Mouse (Mus musculus) cerebral cortex, adult 2 months (tissue): ENCODE results near the gene Smcp.

Experiments used
- WGBS: fragments of 180-500 bp; shearing (Covaris S2); methylation state at CpG from one replicate; pipeline ENCODE4 v1.1.7; 2018; 5-methylcytosine and 5-hydroxymethylcytosine counted together

Smcp gene

DNA sequence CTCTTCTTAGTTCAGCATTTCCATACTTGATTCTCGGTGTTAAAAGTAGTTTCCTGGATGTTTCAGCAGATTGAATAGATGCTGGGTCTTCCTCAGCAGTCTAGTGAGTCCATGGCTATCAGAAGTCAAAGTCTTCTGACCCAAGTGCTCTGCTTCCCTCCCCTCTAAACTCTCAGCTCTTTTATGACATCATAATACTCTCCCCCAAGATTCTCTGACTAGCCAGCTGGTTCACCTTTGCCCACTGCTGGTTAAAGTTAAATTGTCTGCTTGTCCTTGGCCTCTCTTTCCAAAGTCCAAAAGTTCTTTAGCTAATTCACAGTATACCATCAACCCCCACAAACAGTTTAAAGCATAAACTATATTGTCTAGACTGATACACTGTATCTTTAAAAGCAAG lies at the start of gene Smcp:
Smcp (minus strand) TSS at position 140 of the 400 bp plus-strand sequence.
- 63% methylated on average over 1 of the region's 1 CpGs for WGBS

DNA sequence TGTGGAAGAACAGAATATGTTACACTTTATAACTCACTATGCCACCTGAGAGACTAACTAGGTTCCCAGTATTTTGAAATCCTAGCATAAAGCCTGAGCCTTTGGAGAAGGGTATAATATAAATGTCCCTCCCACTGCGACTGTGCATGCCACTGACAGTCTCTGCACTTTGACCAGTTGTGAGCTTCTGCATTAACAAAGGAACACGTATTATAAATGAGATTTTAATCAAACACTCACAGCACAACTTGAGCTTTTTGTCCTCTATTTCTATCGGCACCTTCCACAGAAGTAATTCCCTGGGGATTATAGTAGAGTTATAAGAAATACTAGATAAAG lies 49.8 kb upstream of the Smcp start:
- 71% methylated on average over 3 of the region's 3 CpGs for WGBS

DNA sequence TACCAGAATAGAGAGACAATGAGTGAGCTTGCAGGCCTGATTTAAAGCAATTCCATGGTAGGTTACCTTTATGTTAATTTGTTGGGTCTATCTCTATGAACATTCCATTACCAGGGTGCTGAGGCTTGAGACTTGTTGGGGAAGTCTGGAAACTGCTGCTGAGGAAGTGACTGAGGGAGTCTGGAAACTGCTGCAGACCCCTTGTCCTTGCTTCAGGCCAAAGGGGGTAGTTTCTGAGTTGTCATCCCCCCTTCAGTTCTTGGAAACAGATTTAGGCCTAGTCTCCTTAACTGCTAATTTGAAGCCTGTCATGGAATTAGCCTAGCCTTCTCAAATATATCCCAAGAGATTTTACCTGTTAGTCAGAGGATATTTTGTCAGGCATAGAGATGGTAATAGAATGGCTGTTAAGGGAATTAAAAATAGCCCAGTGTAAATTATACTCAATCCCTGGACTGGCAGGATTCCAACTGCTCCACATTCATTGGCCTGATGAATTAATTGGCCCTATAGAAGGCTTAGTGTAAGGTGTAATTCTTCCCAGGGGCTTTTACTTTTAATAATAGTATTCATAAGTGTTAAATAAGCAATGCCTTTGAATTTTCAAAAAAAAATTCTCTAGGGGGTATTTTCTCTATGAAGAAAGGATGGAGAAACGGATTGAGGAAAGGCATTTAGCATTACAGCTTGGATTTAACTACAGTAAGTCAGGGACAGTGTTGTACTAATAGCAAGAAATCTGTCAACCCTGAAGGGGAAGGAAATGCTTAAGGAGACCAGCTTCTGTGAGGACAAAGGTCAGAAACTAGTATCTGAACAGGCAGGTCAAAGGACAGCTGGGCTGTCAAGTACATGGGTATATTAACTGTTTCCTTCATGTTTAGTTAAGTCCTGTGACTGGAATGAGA lies 49.2 kb upstream of the Smcp start:
- 33% methylated on average over 1 of the region's 1 CpGs for WGBS

DNA sequence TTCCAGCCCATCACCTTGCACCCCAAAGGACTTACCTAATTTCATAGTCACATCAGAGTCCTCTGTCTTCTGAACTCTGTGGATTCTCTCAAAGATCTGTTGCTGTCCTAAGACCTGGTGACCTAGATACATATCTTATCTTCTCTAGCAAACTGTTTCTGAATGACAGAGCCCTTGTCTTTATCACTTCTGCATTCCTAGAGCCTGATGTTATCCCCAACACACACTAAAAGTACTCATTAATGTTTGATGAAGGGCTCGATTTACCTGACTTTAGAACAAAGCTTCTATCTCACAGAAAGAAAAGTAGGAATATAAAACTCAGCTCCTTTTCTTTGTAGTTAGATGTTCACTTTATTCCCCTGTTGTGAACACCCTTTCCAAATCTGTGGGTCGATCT lies 32.8 kb upstream of the Smcp start, which contains the start of gene Lce6a:
Lce6a (minus strand) TSS at position 101 of the 400 bp plus-strand sequence.
- 80% methylated on average over 2 of the region's 2 CpGs for WGBS

DNA sequence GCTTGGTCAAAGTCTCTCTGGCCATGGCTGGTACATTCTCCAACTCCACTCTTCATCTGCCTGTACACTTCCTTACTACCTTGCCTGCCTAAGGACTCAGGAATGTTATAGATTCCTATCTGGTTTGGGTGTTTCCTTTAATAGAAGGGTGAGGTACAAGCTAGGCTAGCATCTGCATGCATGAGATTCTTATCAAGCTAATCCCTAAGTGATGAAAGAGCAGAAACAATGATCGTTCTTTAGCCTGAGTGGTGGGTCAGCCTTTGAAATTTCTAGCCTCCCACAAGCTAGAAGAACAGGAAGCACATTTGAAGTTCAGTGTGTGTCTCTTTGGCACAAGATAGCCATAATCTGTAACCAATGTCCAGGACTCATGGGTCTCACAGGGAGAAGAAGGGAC lies 21.0 kb upstream of the Smcp start:
- 81% methylated on average over 1 of the region's 1 CpGs for WGBS

DNA sequence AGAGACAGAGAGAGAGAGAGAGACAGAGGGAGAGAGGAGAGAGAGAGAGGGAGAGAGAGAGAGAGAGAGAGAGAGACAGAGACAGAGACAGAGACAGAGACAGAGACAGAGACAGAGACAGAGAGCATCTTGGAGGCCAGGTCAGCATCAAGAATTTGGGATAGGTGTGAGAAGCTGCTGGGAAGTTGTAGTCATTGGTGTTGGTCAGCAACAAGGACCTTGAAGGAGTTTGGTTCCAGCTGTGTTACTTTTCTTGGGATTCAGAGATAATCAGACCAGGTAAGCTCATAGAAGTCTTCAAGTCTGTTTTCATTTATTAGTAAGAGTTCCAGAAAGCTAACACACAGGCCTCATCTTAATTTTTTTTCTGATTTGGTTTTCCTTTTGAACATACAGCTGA lies 18.6 kb upstream of the Smcp start, which contains the start of gene 2210017I01Rik:
2210017I01Rik (minus strand) TSS at position 101 of the 400 bp plus-strand sequence.

DNA sequence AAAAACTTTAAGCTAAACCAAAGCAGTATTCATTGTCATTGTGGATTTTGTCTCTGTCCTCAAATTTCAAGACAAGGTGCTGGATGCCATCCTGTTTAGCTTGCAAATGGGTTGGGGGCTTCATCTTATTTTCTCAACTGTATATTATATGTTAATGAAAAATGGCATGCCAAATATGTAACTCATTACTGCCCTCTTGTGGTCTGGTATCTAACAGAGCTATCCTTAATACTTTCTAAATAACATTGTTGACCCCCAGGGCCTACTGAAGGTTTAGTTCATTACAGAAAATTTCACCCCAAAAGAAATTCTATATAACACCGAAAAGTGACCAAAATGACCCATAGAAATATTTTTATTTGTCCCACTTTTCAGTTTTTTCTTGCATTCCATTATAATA lies 13.4 kb upstream of the Smcp start:
- WGBS, result 68% methylated on average over 1 of the region's 1 CpGs

DNA sequence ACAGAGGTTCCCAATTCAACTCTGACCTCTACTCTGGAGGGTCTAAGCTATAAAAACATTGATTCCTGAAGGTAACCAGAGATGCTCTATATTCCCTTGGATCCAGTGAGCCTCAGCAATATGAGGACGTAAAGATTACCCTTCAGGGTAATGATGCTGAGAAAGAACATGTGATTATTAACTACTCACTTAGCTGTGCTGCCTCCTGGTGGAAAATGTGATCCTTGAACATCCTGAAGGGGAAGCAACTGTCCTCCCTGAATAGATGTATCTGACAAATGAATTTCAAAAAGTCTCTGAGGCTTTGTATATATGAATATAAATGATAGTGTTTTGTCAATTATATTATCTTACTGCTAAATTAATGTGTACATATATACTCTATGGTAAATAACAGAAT lies 11.7 kb upstream of the Smcp start:
- WGBS, result 77% methylated on average over 1 of the region's 1 CpGs

DNA sequence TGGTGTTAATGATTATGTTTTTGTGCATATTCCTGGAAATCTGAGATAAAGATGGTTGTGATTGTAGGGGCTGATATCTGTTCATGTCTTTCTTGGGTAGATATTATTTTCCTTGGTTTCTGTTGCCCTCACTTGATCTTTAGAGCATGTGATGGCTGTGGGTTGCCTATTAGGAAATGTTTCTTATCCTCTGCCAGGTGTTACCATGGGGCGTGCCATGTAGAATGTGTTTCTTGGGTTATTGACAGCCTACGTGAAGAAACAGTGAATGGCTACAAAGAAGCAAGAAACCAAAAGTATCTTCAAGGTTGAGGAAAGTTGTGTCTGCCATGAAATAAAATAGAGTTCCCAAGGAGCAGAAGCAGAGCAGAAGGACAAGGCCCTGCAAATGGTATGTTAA lies 9.6 kb upstream of the Smcp start:
- 88% methylated on average over 2 of the region's 2 CpGs for WGBS

DNA sequence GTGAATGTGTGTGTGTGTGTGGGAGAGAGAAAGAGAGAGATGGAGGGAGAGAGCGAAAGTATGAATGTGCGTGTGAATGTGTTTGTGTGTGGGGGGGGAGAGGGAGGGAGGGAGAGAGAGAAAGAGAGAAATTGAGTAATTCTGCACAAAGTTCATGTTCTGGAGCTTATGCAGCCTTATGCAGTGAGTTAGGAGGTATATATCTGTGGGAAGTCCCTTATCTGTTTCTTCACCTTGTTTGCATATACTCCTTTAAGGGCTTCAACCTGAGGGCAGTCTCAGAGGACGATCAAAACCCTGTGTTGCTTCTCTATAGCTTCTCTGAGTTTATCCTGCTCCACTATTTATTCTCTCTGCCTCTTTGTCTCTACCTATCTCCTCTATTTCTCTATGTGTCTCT lies 1.6 kb downstream of the Smcp start:
- WGBS, result 87% methylated on average over 3 of the region's 3 CpGs

DNA sequence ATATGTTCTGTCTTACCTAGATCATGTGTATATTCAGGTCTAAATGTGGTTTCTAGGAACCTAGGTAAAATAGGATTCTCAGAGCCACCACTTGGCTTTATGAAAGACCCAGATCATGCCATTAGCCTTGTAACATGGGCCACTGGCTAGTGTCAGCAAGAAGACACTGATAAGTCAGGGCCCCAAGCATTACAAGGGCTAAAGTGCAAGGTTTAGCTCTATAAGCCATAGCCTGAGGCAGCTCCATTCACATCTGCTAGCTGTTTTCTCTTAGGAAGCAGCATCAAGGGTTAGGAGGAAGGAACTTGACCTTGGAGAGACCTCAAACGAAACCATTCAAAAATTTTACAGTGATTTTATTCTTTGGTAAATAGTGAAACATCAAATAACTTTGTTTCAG lies 3.7 kb downstream of the Smcp start:
- 68% methylated on average over 1 of the region's 1 CpGs for WGBS

DNA sequence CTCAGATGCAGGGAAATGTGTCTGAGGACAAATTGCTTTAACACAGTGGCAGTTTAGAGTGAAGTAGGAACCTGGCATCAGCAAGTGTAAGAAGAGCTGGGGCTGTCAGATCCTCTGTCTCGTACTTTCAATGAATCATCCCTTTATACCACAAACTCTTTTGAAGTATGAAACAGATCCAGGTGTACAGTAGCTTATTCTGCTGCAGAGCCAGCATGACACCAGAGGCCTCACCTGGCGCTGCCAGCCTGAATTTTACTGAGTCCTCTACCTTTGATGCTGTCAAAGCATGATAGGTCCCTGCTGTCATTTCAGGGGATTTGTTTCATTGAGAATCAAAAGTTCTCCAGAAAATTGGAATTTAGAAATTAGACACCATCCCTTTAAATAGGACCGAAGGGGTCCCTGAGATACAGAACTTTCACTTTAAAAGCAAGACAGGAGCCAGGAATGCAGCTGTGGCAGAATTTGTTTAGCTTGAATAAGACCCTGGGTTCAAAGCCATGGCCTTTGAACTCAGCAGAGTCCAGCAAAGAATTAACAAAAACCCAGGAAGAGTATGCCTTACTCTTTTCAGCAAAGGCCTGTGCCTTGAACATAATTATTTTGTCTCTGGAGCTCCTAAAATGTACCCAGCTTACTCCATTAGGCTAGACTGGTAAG lies 5.5 kb downstream of the Smcp start:
- 78% methylated on average over 3 of the region's 3 CpGs for WGBS

DNA sequence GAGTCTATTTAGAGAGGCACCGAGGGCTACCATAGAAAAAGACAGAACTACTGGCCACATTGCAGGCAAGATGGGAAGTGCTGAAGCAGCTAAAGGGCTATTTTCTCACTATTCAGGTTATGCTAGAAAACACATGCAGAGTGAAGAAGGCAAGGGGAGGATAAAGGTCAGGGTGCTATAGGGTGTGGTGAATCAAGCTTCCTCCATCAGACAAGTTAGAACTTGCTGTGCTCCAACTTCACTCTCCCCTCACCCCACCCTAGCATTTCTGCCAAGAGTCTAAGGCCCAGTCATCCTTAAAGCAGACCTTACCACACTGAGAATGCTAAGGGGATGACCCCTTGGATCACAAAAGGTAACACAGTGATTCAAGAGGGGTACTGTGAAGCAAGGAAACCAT lies 9.3 kb downstream of the Smcp start:
- 91% methylated on average over 1 of the region's 1 CpGs for WGBS

DNA sequence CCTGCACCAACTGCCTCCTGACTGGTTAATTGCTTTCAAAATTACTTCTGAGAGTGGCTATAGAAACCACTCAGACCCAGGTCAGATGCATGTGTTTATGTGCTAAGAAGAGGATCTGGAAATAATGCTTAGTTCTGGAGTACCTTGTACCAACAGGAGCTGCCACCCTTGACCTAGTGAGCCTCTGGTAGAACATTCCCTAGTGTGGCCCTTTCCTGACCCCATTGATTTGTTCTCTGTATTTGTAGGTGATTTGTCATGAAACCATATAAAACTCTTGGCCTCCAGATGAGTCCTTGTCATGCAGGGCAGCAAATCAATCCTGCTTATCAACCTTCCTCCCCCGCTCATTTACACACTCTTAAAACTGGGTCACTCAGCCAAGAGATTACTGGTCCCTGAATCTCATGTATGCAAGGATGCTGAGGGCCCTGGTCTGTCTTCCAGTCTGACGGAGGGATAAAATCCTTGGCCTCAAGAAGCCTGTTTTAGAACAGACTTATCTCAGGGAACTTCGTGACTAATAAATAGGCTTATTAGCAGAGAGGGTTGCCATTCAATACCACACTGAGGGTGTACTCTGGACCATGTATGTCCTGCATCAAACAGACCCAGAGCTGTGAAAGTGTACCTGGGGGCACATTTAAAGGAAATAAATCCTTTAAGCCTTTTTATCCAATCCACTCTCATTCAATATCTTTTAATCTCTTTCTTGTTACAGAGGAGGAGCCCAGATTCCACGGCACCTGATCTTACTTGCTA lies 10.0 kb downstream of the Smcp start:
- 83% methylated on average over 4 of the region's 4 CpGs for WGBS

DNA sequence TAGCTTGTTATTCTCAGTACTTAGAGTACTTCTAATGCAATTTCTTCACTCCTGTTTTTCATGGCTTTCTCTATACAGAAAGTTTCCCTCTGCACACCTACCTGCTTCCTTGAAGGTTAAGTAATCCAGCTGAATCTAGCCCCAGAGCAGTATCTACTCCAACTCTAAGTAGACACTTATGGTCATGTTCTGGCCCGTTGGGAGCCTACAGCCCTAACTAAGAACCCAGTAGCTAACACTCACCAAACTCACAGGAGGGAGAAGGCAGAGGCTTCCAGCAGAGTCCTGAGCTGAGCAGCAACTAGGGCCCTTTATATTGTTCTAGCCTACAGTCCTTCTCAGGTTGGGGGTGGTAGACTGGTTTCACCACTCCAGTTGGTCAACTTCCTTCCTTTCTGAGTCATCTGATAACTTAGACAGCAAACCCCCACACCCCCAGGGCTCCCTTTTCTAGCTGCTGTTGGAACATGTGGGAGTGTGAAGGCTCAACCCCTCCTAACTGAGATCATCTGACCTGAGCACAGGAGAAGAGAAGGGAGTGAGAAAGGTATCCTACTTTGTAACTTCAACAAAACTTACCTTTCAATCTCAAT lies 15.3 kb downstream of the Smcp start, which contains the start of gene Ivl:
Ivl (minus strand) TSS at position 287 of the 593 bp plus-strand sequence.
- WGBS, result 72% methylated on average over 1 of the region's 1 CpGs

DNA sequence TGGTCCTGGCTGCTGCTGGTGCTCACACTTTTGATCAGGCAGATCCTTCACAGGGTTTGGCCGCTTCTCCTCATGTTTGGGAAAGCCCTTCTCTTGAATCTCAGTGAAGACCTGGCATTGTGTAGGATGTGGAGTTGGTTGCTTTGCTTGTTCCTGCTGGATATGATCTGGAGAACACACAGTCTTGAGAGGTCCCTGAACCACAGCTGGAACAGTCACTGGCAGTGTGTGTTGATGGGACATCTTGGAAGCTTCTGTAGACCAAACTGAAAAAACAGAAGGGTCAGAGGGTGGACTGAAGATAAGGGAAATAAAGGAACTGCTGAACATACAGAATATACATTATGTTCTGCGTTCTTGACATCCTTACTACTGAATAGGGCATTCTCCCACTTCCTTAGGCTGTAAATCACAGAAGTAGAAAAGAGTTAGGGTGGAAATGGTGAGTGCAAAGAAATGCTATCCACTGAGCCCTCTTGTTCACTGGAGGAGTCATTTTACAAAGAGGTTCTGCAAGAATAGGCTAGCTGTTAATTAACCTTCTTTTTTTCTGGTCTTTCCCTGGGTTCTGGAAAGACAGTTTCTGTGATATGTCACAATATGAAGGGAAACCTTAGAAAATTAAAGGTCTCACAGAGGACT lies 16.2 kb downstream of the Smcp start:
- 58% methylated on average over 2 of the region's 2 CpGs for WGBS

DNA sequence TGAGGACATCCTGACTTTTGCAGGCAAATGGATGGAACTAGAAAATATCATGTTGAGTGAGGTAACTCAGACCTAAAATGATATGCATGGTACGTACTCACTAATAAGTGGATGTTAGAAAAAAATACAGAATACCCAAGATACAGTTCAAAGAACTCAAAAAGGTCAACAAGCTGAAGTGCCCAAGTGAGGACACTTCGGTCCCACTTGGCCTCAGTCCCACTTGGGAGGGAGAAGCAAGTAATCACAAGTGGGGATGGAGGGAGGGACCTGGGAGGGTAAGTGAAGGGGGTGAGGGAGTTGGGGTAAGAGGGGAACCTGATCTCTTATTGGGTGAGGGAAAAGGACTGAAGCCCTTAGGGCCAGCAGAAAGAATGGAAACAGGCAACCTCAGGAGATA lies 20.0 kb downstream of the Smcp start:
- 85% methylated on average over 2 of the region's 2 CpGs for WGBS

DNA sequence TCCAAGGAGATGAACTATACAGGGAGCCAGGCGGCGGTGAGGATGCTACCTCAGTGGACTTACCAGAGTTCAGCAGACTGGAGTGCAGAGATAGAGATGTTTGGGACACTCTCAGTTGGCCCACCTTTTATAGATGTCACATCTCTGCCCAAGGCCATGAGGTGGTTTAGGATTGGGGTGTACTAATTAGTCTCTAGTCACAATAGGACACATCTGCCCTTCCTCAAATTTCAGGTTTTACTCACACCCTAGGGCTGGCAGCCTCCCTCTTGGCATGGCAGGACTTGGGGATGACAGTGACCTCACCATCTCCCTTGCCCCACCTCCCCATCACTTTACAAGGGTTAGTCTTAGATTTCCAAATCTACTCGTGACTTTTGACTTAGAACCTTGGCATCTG lies 54.4 kb downstream of the Smcp start, which contains the start of gene 2310046K23Rik:
2310046K23Rik (minus strand) TSS at position 101 of the 400 bp plus-strand sequence.
- WGBS, result 85% methylated on average over 3 of the region's 3 CpGs
